Mouse (Mus musculus): Measurements from ENCODE around the gene Ciapin1. TPM values are rescaled to one million over a fixed set of nuclear protein-coding genes. Genes with fewer than 3 reads are reported as not detected.

The Ciapin1 gene
- polyA plus RNA-seq, 1 experiment from 2014 or later = 151 TPM

DNA sequence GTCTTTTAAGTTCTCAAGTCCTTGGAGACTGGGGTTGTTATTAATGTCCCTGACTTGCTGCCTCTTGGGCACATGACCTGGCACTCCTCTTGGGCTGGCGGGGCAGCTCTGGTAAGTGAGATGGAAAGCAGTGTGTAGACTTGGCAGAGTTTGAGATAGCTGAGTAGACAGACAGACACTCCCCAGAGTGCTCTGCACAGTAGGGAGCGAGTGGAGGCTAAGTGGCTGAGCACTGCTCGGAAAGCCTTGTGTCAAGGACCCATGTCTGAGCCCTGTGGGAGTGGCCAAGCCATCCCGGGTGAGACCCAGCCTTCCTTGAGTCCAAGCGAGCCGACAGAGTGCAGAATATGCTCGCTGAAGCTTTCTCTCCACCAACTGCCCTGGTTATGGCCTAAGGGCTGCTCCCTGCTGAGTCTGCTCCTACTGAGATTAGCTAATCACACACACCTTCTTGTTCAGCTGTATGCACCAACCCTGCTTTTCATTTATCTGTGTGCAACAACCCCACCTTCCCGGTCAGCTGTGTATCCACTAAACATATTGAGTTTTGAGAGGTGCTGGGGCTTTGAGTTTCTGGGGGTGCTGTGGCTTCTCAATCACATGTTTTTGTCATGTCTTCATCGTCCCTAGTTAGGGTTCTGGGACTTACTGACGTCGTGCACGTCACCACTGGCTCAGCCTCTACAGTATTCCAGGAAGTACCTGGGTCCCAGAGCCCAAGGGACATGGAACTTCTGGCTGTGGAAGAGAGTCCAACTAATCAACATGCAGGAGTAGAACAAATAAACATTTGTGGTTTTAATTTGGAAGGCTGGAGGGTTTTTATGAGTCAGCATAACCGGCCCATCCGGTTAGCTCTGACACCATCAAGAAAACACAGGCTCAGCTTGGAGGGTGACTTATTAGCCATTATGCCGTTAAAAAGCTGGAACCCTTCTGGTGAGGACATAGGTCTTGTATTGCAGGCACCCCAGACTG lies 50.3 kb downstream of the Ciapin1 start:
- Histone ChIP-seq H3K9me3 (ENCODE audit: control insufficient read depth, low read length) (no peaks in the 10 kb centered on the region), H3K9ac (no peak overlapping the region), H3K27me3 (ENCODE audit: control insufficient read depth, insufficient read depth, low read length) (no peaks in the 10 kb centered on the region), H3K4me1 (replicated peaks; ENCODE audit: control insufficient read depth, insufficient read depth, low read length) (no peaks in the 10 kb centered on the region), H3K4me3 (replicated peaks; ENCODE audit: low read length) (no peak overlapping the region), H3K4me2 (replicated peaks) (no peak overlapping the region), H3K27ac (no peak overlapping the region), H3K36me3 (replicated peaks; ENCODE audit: control insufficient read depth, insufficient read depth) (no peaks in the 10 kb centered on the region)
- WGBS = 72% methylated on average over 15 of the region's 15 CpGs
- DNase-seq (ENCODE audit: low spot score) (no peak), ATAC-seq (ENCODE audit: low FRiP score) (no peak)

GRCm38 (mm10) chr8:94785995-94786595 lies 52.1 kb downstream of the Ciapin1 start:
- H3K4me1 ChIP-seq (replicated peaks; ENCODE audit: control insufficient read depth, insufficient read depth, low read length) = 0 out of 2 replicates have a peak, but pooled peaks cover 7% of the 10 kb centered on the region
- no peak overlapping the region for H3K9ac ChIP-seq
- H3K4me2 ChIP-seq (replicated peaks) = no peak overlapping the region
- H3K9me3 ChIP-seq (ENCODE audit: control insufficient read depth, low read length) = no peaks in the 10 kb centered on the region
- no peaks in the 10 kb centered on the region for H3K36me3 ChIP-seq (replicated peaks; ENCODE audit: control insufficient read depth, insufficient read depth)
- no peak overlapping the region for H3K27ac ChIP-seq
- 76% methylated on average over 6 of the region's 6 CpGs for WGBS
- DNase-seq (ENCODE audit: low spot score) (no peak), ATAC-seq (ENCODE audit: low FRiP score) (no peak)
- no peak overlapping the region for H3K4me3 ChIP-seq (replicated peaks; ENCODE audit: low read length)
- H3K27me3 ChIP-seq (ENCODE audit: control insufficient read depth, insufficient read depth, low read length) = no peaks in the 10 kb centered on the region

- Histone ChIP-seq H3K4me3 (replicated peaks; ENCODE audit: low read length) (no peak overlapping the region), H3K4me1 (replicated peaks; ENCODE audit: control insufficient read depth, insufficient read depth, low read length) (0 out of 2 replicates have a peak, but pooled peaks cover 7% of the 10 kb centered on the region), H3K9me3 (ENCODE audit: control insufficient read depth, low read length) (no peaks in the 10 kb centered on the region), H3K36me3 (replicated peaks; ENCODE audit: control insufficient read depth, insufficient read depth) (no peaks in the 10 kb centered on the region), H3K27me3 (ENCODE audit: control insufficient read depth, insufficient read depth, low read length) (no peaks in the 10 kb centered on the region), H3K4me2 (replicated peaks) (no peak overlapping the region), H3K9ac (no peak overlapping the region), H3K27ac (no peak overlapping the region)
- no peak for DNase-seq (ENCODE audit: low spot score)
- no peak for ATAC-seq (ENCODE audit: low FRiP score)
- WGBS = 71% methylated on average over 12 of the region's 12 CpGs
Observed at GRCm38 (mm10) chr8:94785247-94785985, 52.7 kb downstream of the Ciapin1 start.

- ATAC-seq (ENCODE audit: low FRiP score) = no peak
- H3K4me2 ChIP-seq (replicated peaks) = no peak overlapping the region
- 82% methylated on average over 4 of the region's 4 CpGs for WGBS
Observed at GRCm38 (mm10) chr8:94783890-94784289, 54.3 kb downstream of the Ciapin1 start.

DNA sequence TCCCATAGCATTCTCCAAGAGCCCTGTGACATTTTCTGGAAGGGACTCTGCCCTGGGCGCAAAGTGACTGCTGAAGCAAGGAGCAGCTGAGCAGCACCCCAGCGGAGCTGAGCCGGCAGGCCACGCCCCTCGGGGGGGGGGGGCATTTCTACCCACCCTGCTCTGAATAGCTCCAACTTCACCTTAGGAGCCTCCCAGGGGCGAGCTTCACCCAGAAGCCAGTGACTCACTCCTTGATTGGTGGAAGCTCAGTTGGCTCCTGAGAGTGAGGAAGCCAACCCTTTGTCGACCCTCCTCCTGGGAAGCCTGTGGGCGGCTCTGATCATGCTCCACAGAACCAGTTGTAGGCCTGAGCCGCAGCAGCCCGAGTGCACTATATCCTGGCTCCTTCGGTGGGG lies 56.3 kb downstream of the Ciapin1 start:
- no peaks in the 10 kb centered on the region for H3K9me3 ChIP-seq (ENCODE audit: control insufficient read depth, low read length)
- H3K36me3 ChIP-seq (replicated peaks; ENCODE audit: control insufficient read depth, insufficient read depth) = no peaks in the 10 kb centered on the region
- 9% methylated on average over 11 of the region's 11 CpGs for WGBS
- no peak overlapping the region for H3K4me3 ChIP-seq (replicated peaks; ENCODE audit: low read length)
- no peak overlapping the region for H3K27ac ChIP-seq
- H3K4me1 ChIP-seq (replicated peaks; ENCODE audit: control insufficient read depth, insufficient read depth, low read length) = 0 out of 2 replicates have a peak, but pooled peaks cover 13% of the 10 kb centered on the region
- H3K4me2 ChIP-seq (replicated peaks) = no peak overlapping the region
- no peaks in the 10 kb centered on the region for H3K27me3 ChIP-seq (ENCODE audit: control insufficient read depth, insufficient read depth, low read length)
- H3K9ac ChIP-seq = no peak overlapping the region
- ATAC-seq (ENCODE audit: low FRiP score) = no peak
- no peak for DNase-seq (ENCODE audit: low spot score)

More at GRCm38 (mm10) chr8:94783890-94784289, 54.3 kb downstream of the Ciapin1 start:
- Histone ChIP-seq H3K4me1 (replicated peaks; ENCODE audit: control insufficient read depth, insufficient read depth, low read length) (0 out of 2 replicates have a peak, but pooled peaks cover 7% of the 10 kb centered on the region), H3K27me3 (ENCODE audit: control insufficient read depth, insufficient read depth, low read length) (no peaks in the 10 kb centered on the region), H3K27ac (no peak overlapping the region), H3K9ac (no peak overlapping the region), H3K4me3 (replicated peaks; ENCODE audit: low read length) (no peak overlapping the region), H3K36me3 (replicated peaks; ENCODE audit: control insufficient read depth, insufficient read depth) (no peaks in the 10 kb centered on the region), H3K9me3 (ENCODE audit: control insufficient read depth, low read length) (no peaks in the 10 kb centered on the region)
- no peak for DNase-seq (ENCODE audit: low spot score)

- Histone ChIP-seq H3K4me1 (replicated peaks; ENCODE audit: control insufficient read depth, insufficient read depth, low read length) (0 out of 2 replicates have a peak, but pooled peaks cover 13% of the 10 kb centered on the region), H3K27me3 (ENCODE audit: control insufficient read depth, insufficient read depth, low read length) (no peaks in the 10 kb centered on the region), H3K9ac (no peak overlapping the region), H3K4me2 (replicated peaks) (no peak overlapping the region), H3K27ac (no peak overlapping the region), H3K4me3 (replicated peaks; ENCODE audit: low read length) (no peak overlapping the region), H3K36me3 (replicated peaks; ENCODE audit: control insufficient read depth, insufficient read depth) (no peaks in the 10 kb centered on the region), H3K9me3 (ENCODE audit: control insufficient read depth, low read length) (no peaks in the 10 kb centered on the region)
- 59% methylated on average over 7 of the region's 7 CpGs for WGBS
- DNase-seq (ENCODE audit: low spot score) = no peak
- no peak for ATAC-seq (ENCODE audit: low FRiP score)
Observed at GRCm38 (mm10) chr8:94781155-94781837, 56.9 kb downstream of the Ciapin1 start.

DNA sequence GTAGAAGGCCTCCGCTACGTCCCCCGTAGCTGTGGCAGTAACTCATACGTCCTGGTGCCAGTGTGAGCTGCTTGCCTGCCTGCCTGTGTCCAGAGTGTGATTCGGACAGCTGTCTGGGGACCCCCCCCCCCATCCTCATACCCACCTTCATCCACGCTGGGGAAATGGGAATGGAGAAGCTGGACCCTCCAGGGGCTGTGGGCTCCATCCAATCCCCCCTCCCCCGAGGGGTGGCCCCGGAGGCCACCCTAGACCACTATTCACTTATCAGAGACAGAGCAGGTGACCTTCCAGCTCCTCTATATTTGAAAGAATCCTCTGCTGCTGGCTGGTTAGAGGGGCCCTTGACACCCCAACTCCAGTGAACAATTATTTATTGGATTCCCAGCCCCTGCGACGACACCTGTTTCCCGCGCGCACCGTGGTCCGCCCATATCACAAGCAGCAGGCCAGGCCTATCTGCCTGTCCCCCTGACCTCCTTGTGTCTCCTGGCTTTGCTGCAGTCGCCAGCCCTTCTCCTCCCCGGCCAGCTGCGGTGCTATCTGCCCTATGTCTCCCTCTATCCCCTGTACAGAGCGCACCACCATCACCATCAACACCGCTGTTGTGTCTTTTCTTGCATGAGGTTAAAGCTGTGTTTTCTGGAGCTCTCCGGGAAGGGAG lies 57.5 kb downstream of the Ciapin1 start:
- ATAC-seq (ENCODE audit: low FRiP score) (no peak), DNase-seq (ENCODE audit: low spot score) (no peak)
- Histone ChIP-seq H3K9ac (no peak overlapping the region), H3K36me3 (replicated peaks; ENCODE audit: control insufficient read depth, insufficient read depth) (no peaks in the 10 kb centered on the region), H3K27ac (no peak overlapping the region), H3K4me2 (replicated peaks) (no peak overlapping the region), H3K9me3 (ENCODE audit: control insufficient read depth, low read length) (no peaks in the 10 kb centered on the region), H3K4me3 (replicated peaks; ENCODE audit: low read length) (no peak overlapping the region), H3K4me1 (replicated peaks; ENCODE audit: control insufficient read depth, insufficient read depth, low read length) (0 out of 2 replicates have a peak, but pooled peaks cover 13% of the 10 kb centered on the region), H3K27me3 (ENCODE audit: control insufficient read depth, insufficient read depth, low read length) (no peaks in the 10 kb centered on the region)
- WGBS = 83% methylated on average over 21 of the region's 21 CpGs

DNA sequence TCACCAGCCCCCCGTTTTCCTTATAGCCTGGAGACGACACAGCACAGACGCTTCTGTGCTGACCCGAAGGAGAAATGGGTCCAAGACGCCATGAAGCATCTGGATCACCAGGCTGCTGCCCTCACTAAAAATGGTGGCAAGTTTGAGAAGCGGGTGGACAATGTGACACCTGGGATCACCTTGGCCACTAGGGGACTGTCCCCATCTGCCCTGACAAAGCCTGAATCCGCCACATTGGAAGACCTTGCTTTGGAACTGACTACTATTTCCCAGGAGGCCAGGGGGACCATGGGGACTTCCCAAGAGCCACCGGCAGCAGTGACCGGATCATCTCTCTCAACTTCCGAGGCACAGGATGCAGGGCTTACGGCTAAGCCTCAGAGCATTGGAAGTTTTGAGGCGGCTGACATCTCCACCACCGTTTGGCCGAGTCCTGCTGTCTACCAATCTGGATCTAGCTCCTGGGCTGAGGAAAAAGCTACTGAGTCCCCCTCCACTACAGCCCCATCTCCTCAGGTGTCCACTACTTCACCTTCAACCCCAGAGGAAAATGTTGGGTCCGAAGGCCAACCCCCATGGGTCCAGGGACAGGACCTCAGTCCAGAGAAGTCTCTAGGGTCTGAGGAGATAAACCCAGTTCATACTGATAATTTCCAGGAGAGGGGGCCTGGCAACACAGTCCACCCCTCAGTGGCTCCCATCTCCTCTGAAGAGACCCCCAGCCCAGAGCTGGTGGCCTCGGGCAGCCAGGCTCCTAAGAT lies 58.4 kb downstream of the Ciapin1 start:
- WGBS = 95% methylated on average over 16 of the region's 16 CpGs
- Histone ChIP-seq H3K27ac (no peak overlapping the region), H3K4me3 (replicated peaks; ENCODE audit: low read length) (no peak overlapping the region), H3K4me1 (replicated peaks; ENCODE audit: control insufficient read depth, insufficient read depth, low read length) (0 out of 2 replicates have a peak, but pooled peaks cover 13% of the 10 kb centered on the region), H3K27me3 (ENCODE audit: control insufficient read depth, insufficient read depth, low read length) (no peaks in the 10 kb centered on the region), H3K36me3 (replicated peaks; ENCODE audit: control insufficient read depth, insufficient read depth) (no peaks in the 10 kb centered on the region), H3K9me3 (ENCODE audit: control insufficient read depth, low read length) (no peaks in the 10 kb centered on the region), H3K9ac (no peak overlapping the region), H3K4me2 (replicated peaks) (no peak overlapping the region)
- ATAC-seq (ENCODE audit: low FRiP score) (no peak), DNase-seq (ENCODE audit: low spot score) (no peak)
